Mouse (Mus musculus): ENCODE data around the gene Srgap2. TPM values are rescaled to one million over a fixed set of nuclear protein-coding genes. Genes with fewer than 3 reads are reported as not detected.

Srgap2 gene
- polyA plus RNA-seq, 1 experiment from 2014 or later, result 24.8 TPM

DNA sequence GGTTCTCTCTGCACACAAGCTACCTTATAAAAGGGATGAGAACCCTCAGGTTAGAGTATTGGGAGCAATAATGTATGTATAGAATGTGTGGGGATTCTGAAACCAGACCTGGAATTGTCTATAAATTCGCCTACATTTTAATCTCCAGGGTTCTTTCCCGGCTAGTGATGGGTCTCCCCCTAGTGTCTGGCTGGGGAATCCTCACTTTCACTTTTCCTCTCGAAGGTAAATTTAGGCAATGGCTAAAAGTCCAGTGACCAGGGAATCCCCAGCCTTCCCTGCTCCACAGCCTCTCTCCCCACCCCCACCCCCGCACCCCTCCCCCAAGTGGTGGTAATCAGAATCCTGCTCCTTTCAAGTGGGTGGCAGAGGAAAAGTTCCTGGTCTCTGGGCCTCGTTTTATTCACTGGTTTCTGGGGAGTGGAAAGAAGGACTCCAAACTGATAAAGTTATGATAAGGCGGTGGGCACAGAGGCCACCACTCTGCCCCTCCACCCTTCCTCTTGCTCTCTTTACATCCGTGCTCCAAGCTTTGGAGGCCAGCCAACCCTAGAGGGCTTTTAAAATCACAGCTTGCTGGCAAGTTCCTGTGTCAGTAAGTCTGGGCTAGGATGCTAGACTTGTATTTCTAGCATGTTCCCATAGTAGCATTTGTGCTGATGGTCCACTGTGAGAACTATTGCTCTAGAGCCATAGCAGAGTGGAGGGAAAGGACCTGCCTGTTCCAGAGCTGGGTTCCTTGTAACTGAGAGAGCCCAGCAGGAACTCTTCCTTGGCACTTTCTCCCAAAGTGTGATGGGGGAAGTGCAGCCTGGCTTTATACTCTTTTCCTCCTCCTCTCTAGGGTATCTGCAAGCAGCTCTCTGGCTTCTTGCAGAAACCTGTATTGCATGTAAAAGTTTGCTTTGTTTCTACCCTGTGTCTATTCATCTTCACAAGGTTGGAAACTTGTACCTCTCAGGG, 280.4 kb downstream of the Srgap2 start:
- DNase-seq (ENCODE audit: low spot score) (peak; percentile 55), ATAC-seq (replicated peaks; ENCODE audit: low FRiP score) (no peak; the same call in 1 of the 2 replicates)
- Histone ChIP-seq H3K4me1 (replicated peaks; ENCODE audit: control insufficient read depth, insufficient read depth, low read length) (peaks cover 5% of the 10 kb centered on the region; the same call in 1 of the 2 replicates), H3K27me3 (ENCODE audit: control insufficient read depth, insufficient read depth, low read length) (peaks cover 28% of the 10 kb centered on the region), H3K36me3 (ENCODE audit: control insufficient read depth, insufficient read depth, low read length) (no peaks in the 10 kb centered on the region), H3K9me3 (ENCODE audit: control insufficient read depth, low read length) (no peaks in the 10 kb centered on the region), H3K9ac (ENCODE audit: low read length) (no peak overlapping the region), H3K4me3 (ENCODE audit: low read depth, low read length) (no peak overlapping the region), H3K4me2 (ENCODE audit: low read depth, low read length, severe bottlenecking) (no peak overlapping the region), H3K27ac (ENCODE audit: low read depth, low read length) (no peak overlapping the region)
- 19% methylated on average over 7 of the region's 7 CpGs for WGBS

DNA sequence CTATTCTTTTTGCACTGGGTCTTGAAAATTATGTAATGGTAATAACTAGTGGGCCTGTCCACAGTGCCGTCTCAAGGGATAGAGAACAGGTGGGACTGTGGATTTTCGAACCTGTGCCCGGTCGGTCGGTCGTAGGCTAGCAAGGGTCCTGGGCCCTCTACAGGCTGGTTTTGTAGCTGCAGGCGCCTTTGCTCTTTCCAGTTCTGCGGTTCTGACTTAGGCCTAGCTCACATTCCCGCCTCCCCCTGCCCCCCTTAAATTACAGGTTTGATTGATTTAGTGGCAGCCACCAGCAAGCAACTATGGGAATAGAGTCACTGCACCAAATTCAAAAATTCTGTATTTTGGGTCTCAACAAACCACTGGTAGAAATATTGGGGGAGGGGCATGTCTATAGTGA, 281.2 kb downstream of the Srgap2 start:
- Histone ChIP-seq H3K4me3 (ENCODE audit: low read depth, low read length) (peak overlapping the region; percentile 59; the same call in 1 of the 2 replicates), H3K9ac (ENCODE audit: low read length) (no peak overlapping the region), H3K9me3 (ENCODE audit: control insufficient read depth, low read length) (no peaks in the 10 kb centered on the region), H3K4me1 (replicated peaks; ENCODE audit: control insufficient read depth, insufficient read depth, low read length) (peaks cover 5% of the 10 kb centered on the region; the same call in 1 of the 2 replicates), H3K27me3 (ENCODE audit: control insufficient read depth, insufficient read depth, low read length) (peaks cover 28% of the 10 kb centered on the region), H3K36me3 (ENCODE audit: control insufficient read depth, insufficient read depth, low read length) (no peaks in the 10 kb centered on the region), H3K4me2 (ENCODE audit: low read depth, low read length, severe bottlenecking) (peak overlapping the region; percentile 97), H3K27ac (ENCODE audit: low read depth, low read length) (no peak overlapping the region)
- 7% methylated on average over 9 of the region's 9 CpGs for WGBS
- ATAC-seq (replicated peaks; ENCODE audit: low FRiP score) (peak; percentile 68), DNase-seq (ENCODE audit: low spot score) (peak; percentile 66)

DNA sequence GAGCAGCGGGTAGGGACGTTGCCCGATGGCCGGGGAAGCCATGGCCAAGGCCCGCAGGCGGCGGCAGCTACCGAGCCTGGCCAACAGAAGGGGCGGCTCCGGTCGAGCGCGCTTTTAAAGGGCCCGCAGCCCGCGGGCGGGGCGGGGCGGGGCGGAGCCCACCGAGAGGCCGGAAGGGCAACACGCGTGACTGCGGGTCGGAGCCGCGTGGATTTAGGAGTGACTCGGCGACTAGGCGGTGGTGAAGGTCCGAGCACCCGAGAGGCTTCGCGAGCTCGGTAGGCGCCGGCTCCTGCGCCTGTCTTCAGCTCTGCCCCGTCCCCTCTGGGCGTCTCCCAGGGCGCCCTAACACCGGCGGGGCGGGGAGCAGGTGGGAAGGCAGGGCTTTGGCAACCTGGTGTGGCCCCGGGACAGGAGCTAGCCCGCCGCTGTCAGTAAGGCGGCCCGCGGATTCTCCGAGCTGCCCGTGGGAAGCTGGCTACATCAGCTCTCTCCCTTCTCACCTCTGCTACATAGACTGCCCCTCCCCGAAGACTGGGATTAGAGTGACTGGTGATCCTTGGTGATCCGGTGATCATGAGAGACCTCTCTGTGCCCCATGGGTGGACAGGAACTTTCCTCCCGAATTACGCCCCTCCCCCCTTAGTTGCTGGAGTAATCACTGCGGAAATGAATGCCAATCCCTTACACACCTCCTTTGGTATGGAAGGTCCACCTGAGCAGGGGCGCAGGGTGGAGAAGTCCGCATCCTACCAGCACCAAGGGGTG, 281.9 kb downstream of the Srgap2 start, which contains the start of gene Rassf5:
TSS of gene Rassf5 (minus strand) at position 170 of the 768 bp plus-strand sequence.
- peak; percentile 71 for DNase-seq (ENCODE audit: low spot score)
- no peak within 1 kb of the TSS for H3K27ac ChIP-seq (ENCODE audit: low read depth, low read length)
- peak within 1 kb of the TSS; percentile 59 for H3K4me3 ChIP-seq (ENCODE audit: low read depth, low read length)
- H3K4me2 ChIP-seq (ENCODE audit: low read depth, low read length, severe bottlenecking), result peak within 1 kb of the TSS; percentile 97
- under 1% methylated on average over 56 of the region's 60 CpGs for WGBS
- peaks cover 5% of the 10 kb centered on the region; the same call in 1 of the 2 replicates for H3K4me1 ChIP-seq (replicated peaks; ENCODE audit: control insufficient read depth, insufficient read depth, low read length)
- H3K36me3 ChIP-seq (ENCODE audit: control insufficient read depth, insufficient read depth, low read length), result no peaks in the 10 kb centered on the region
- no peaks in the 10 kb centered on the region for H3K9me3 ChIP-seq (ENCODE audit: control insufficient read depth, low read length)
- H3K27me3 ChIP-seq (ENCODE audit: control insufficient read depth, insufficient read depth, low read length), result peaks cover 28% of the 10 kb centered on the region
- peak; percentile 48 for ATAC-seq (replicated peaks; ENCODE audit: low FRiP score)
- H3K9ac ChIP-seq (ENCODE audit: low read length), result peak within 1 kb of the TSS; percentile 60

DNA sequence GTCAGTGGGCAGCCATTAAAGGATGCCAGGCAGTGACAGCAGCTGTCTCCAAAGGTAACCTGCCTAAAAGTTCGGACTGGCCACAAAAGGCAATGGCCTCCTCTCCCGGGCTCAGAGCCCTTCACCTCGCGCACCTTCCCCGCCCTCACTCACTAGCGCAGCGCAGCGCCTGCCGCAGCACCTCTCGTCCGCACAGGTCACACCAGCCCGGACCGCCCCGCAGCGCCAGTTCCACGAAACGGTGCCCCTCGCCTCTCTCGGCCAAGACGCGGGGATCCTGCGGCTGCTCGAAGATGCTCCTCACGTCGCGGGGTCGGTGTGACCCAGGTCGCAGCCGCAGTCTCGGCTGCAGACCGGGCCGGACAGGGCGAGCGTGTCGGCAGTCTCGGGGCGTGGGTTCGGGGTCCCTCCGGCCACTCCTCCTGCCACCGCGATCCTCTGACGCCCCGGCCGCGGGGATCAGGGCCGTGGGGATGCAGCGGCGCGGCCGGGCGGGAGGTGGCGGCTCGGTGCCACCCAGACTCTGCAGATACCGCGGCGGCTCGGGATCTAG, 282.5 kb downstream of the Srgap2 start:
- Histone ChIP-seq H3K9ac (ENCODE audit: low read length) (peak overlapping the region; percentile 60), H3K4me2 (ENCODE audit: low read depth, low read length, severe bottlenecking) (peak overlapping the region; percentile 97), H3K36me3 (ENCODE audit: control insufficient read depth, insufficient read depth, low read length) (no peaks in the 10 kb centered on the region), H3K27ac (ENCODE audit: low read depth, low read length) (no peak overlapping the region), H3K4me1 (replicated peaks; ENCODE audit: control insufficient read depth, insufficient read depth, low read length) (peaks cover 5% of the 10 kb centered on the region; the same call in 1 of the 2 replicates), H3K4me3 (ENCODE audit: low read depth, low read length) (peak overlapping the region; percentile 59), H3K27me3 (ENCODE audit: control insufficient read depth, insufficient read depth, low read length) (peaks cover 28% of the 10 kb centered on the region), H3K9me3 (ENCODE audit: control insufficient read depth, low read length) (no peaks in the 10 kb centered on the region)
- DNase-seq (ENCODE audit: low spot score) (no peak), ATAC-seq (replicated peaks; ENCODE audit: low FRiP score) (peak; percentile 13)
- under 1% methylated on average over 53 of the region's 57 CpGs for WGBS

DNA sequence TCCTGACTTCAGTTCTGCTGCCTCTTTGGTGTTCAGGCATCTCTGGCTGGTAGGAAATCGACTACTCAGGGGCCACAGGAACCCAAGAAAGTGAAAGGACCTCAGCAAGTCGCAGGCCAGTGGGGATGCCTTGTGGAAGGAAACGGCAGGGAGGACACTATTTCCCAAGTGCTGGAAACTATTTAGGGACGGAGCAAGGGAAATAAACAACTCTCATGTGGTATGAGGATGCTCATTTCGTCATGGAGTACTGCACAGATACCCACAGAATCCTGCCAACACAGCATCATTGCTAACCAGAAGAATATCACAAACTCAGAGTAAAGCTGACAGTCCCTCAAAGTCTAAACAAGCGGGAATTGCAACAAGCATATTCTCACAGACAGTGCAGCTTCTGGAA, 284.2 kb downstream of the Srgap2 start:
- H3K4me3 ChIP-seq (ENCODE audit: low read depth, low read length), result no peak overlapping the region
- no peak overlapping the region for H3K4me2 ChIP-seq (ENCODE audit: low read depth, low read length, severe bottlenecking)
- H3K27ac ChIP-seq (ENCODE audit: low read depth, low read length), result no peak overlapping the region
- no peaks in the 10 kb centered on the region for H3K36me3 ChIP-seq (ENCODE audit: control insufficient read depth, insufficient read depth, low read length)
- no peaks in the 10 kb centered on the region for H3K9me3 ChIP-seq (ENCODE audit: control insufficient read depth, low read length)
- peaks cover 5% of the 10 kb centered on the region; the same call in 1 of the 2 replicates for H3K4me1 ChIP-seq (replicated peaks; ENCODE audit: control insufficient read depth, insufficient read depth, low read length)
- ATAC-seq (replicated peaks; ENCODE audit: low FRiP score) (no peak), DNase-seq (ENCODE audit: low spot score) (no peak)
- H3K27me3 ChIP-seq (ENCODE audit: control insufficient read depth, insufficient read depth, low read length), result peaks cover 28% of the 10 kb centered on the region
- H3K9ac ChIP-seq (ENCODE audit: low read length), result no peak overlapping the region
- 69% methylated on average over 6 of the region's 6 CpGs for WGBS

DNA sequence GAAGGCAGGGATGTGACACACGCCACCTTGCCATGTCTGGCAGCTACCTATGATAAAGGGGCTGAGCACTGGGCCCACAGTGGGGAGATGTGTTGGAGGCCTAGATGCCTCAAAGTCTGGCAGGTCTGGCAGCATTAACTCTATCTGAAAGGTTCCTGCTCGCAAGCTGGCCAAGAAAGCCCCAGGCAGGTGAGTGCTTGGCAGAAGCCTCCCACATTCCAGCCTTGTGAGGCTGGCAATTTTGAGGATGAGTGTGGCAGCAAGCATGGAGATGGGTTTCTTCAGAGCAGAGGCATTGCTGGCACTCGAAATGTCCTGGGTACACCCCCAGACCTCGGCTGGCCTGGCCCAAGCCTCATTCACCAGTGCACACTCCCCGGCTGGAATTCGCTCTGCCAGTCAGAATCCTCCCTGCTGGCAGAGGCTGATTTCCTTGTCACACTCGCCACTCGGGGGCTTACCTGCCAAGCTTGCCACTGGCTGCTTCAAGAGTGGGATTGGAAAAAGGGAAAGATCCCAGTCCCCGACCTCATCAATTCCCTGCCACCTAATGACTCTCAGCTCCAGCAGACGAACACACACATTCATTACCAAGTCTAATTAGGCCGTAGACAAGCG, 287.5 kb downstream of the Srgap2 start:
- Histone ChIP-seq H3K27me3 (ENCODE audit: control insufficient read depth, insufficient read depth, low read length) (peaks cover 17% of the 10 kb centered on the region), H3K27ac (ENCODE audit: low read depth, low read length) (no peak overlapping the region), H3K9me3 (ENCODE audit: control insufficient read depth, low read length) (no peaks in the 10 kb centered on the region), H3K4me2 (ENCODE audit: low read depth, low read length, severe bottlenecking) (no peak overlapping the region), H3K4me3 (ENCODE audit: low read depth, low read length) (no peak overlapping the region), H3K9ac (ENCODE audit: low read length) (no peak overlapping the region), H3K4me1 (replicated peaks; ENCODE audit: control insufficient read depth, insufficient read depth, low read length) (0 out of 2 replicates have a peak, but pooled peaks cover 3% of the 10 kb centered on the region), H3K36me3 (ENCODE audit: control insufficient read depth, insufficient read depth, low read length) (no peaks in the 10 kb centered on the region)
- whole genome bisulfite sequencing, result 54% methylated on average over 12 of the region's 12 CpGs
- peak; percentile 46 for DNase-seq (ENCODE audit: low spot score)
- ATAC-seq (replicated peaks; ENCODE audit: low FRiP score), result no peak

DNA sequence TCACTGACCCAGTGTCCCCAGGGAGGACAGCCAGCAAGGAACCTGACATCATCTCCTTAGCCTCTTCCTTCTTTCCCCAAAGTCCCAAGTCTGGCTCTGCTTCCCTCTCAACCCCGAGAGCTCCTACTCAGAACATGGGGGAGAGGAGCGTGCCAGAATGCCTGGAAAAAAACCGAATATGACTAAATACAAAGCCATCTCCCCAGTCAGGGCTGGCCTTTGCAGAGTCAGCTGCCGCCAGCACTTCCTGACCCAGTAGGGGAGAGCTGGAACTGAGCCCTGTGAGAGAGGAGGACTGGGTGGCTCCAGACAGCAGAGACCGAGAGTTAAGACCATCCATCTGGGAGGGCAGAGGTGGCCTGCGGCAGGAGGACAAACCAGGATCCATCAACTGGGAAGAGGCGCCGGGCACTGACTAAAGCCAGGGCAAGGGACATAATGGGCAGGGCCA, 288.2 kb downstream of the Srgap2 start:
- Histone ChIP-seq H3K4me3 (ENCODE audit: low read depth, low read length) (no peak overlapping the region), H3K4me1 (replicated peaks; ENCODE audit: control insufficient read depth, insufficient read depth, low read length) (no peaks in the 10 kb centered on the region), H3K4me2 (ENCODE audit: low read depth, low read length, severe bottlenecking) (no peak overlapping the region), H3K9ac (ENCODE audit: low read length) (no peak overlapping the region), H3K36me3 (ENCODE audit: control insufficient read depth, insufficient read depth, low read length) (no peaks in the 10 kb centered on the region), H3K9me3 (ENCODE audit: control insufficient read depth, low read length) (no peaks in the 10 kb centered on the region), H3K27ac (ENCODE audit: low read depth, low read length) (no peak overlapping the region), H3K27me3 (ENCODE audit: control insufficient read depth, insufficient read depth, low read length) (peaks cover 10% of the 10 kb centered on the region)
- peak; percentile 48 for DNase-seq (ENCODE audit: low spot score)
- no peak for ATAC-seq (replicated peaks; ENCODE audit: low FRiP score)
- 73% methylated on average over 8 of the region's 8 CpGs for WGBS

DNA sequence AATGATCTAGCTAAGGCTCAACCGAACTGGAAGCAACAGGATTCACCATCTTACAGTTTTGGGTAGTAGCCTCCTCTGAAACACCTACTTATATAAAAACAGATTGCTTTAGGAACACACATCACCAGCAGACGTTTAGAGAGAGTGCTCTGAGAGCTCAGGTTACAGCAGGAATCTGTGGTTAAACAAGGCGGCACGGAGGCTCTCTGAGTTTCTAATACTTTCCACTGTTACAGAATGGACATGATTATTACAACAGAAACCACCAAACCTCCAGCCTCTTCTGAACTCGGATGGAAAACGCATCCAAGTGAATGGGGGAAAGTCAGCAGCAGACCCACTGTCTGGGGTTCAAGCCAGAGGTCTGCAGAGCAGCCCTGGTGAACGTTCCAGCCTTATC, 291.1 kb downstream of the Srgap2 start:
- no peaks in the 10 kb centered on the region for H3K4me1 ChIP-seq (replicated peaks; ENCODE audit: control insufficient read depth, insufficient read depth, low read length)
- no peaks in the 10 kb centered on the region for H3K36me3 ChIP-seq (ENCODE audit: control insufficient read depth, insufficient read depth, low read length)
- ATAC-seq (replicated peaks; ENCODE audit: low FRiP score) (no peak), DNase-seq (ENCODE audit: low spot score) (no peak)
- H3K27ac ChIP-seq (ENCODE audit: low read depth, low read length), result no peak overlapping the region
- H3K4me3 ChIP-seq (ENCODE audit: low read depth, low read length), result no peak overlapping the region
- WGBS, result 64% methylated on average over 7 of the region's 7 CpGs
- H3K9me3 ChIP-seq (ENCODE audit: control insufficient read depth, low read length), result no peaks in the 10 kb centered on the region
- H3K9ac ChIP-seq (ENCODE audit: low read length), result no peak overlapping the region
- no peak overlapping the region for H3K4me2 ChIP-seq (ENCODE audit: low read depth, low read length, severe bottlenecking)
- no peaks in the 10 kb centered on the region for H3K27me3 ChIP-seq (ENCODE audit: control insufficient read depth, insufficient read depth, low read length)
